Mouse (Mus musculus) brain, embryonic 18.5 days (tissue): ENCODE results near the gene Zc4h2.

Experiments used
- DNase-seq: peaks from one replicate; pipeline ENCODE4 v3.0.0-alpha.2; 2012; ENCODE audit warnings: low read depth, low spot score

The Zc4h2 gene

GRCm38 (mm10) chrX:95657804-95658599 lies at the start of gene Zc4h2:
Gene Zc4h2, minus strand, starts transcription at chrX:95658509.
- peak; percentile 74 for DNase-seq

- no peak for DNase-seq
Measured at GRCm38 (mm10) chrX:95687119-95687518, 28.8 kb upstream of the Zc4h2 start.

GRCm38 (mm10) chrX:95682206-95682605 lies 23.9 kb upstream of the Zc4h2 start:
- DNase-seq: no peak

- no peak for DNase-seq
Measured at GRCm38 (mm10) chrX:95658600-95659084, 333 bp upstream of the Zc4h2 start.

GRCm38 (mm10) chrX:95600609-95601008 lies 57.7 kb downstream of the Zc4h2 start:
- DNase-seq: no peak
